Mouse (Mus musculus) bone marrow macrophage, adult 2 months (primary cell): ENCODE measurements at regions not wholly inside any gene's neighbourhood (a gene's known extent, or its start where the extent isn't known, plus 50 kb on each side); places are given as distances from the start of the nearest gene placed in this dataset.

Experiments used
- CTCF ChIP-seq: IDR thresholded peaks from 2 replicates; pipeline ENCODE4 v1.5.1; 2012; ENCODE audit warnings: low read depth, mild to moderate bottlenecking, low read length, moderate library complexity
- POLR2A ChIP-seq: IDR thresholded peaks from 2 replicates; pipeline ENCODE4 v1.6.1; 2012; ENCODE audit warnings: mild to moderate bottlenecking, low read depth, low read length, borderline replicate concordance

GRCm38 (mm10) chr13:63757061-63757460 is 58.0 kb upstream of the Ercc6l2 start:
- TF ChIP-seq CTCF (no peak), POLR2A (no peak)
